Mouse (Mus musculus): Measurements from ENCODE around the gene Psmb9. TPM values are rescaled to one million over a fixed set of nuclear protein-coding genes. Genes with fewer than 3 reads are reported as not detected.

Gene Psmb9
- polyA plus RNA-seq, 1 experiment from 2014 or later = 1.2 TPM

GRCm38 (mm10) chr17:34143033-34143432, 44.5 kb downstream of the Psmb9 start, which contains the start of gene H2-DMb2:
Gene H2-DMb2, plus strand, starts transcription at chr17:34143307.
- WGBS = 35% methylated on average over 7 of the region's 7 CpGs
- H3K27me3 ChIP-seq = peaks cover 39% of the 10 kb centered on the region
- no peak for ATAC-seq (ENCODE audit: low read depth)

GRCm38 (mm10) chr17:34142456-34143010, 45.0 kb downstream of the Psmb9 start:
- peaks cover 20% of the 10 kb centered on the region for H3K4me1 ChIP-seq (replicated peaks)

More at GRCm38 (mm10) chr17:34143033-34143432, 44.5 kb downstream of the Psmb9 start, which contains the start of gene H2-DMb2:
- Histone ChIP-seq H3K36me3 (no peaks in the 10 kb centered on the region), H3K4me1 (replicated peaks) (peaks cover 20% of the 10 kb centered on the region), H3K4me3 (no peak within 1 kb of the TSS), H3K4me2 (no peak within 1 kb of the TSS), H3K27ac (replicated peaks) (no peak within 1 kb of the TSS), H3K9me3 (no peaks in the 10 kb centered on the region), H3K9ac (no peak within 1 kb of the TSS)

GRCm38 (mm10) chr17:34141448-34141847, 46.1 kb downstream of the Psmb9 start:
- Histone ChIP-seq H3K27ac (replicated peaks) (no peak overlapping the region), H3K36me3 (no peaks in the 10 kb centered on the region), H3K27me3 (peaks cover 55% of the 10 kb centered on the region), H3K4me2 (no peak overlapping the region), H3K4me3 (no peak overlapping the region), H3K9ac (no peak overlapping the region), H3K4me1 (replicated peaks) (peaks cover 20% of the 10 kb centered on the region), H3K9me3 (no peaks in the 10 kb centered on the region)
- WGBS = 57% methylated on average over 4 of the region's 4 CpGs
- ATAC-seq (ENCODE audit: low read depth) = no peak

More at GRCm38 (mm10) chr17:34142456-34143010, 45.0 kb downstream of the Psmb9 start:
- WGBS = 79% methylated on average over 7 of the region's 7 CpGs
- no peak overlapping the region for H3K4me2 ChIP-seq
- H3K9me3 ChIP-seq = no peaks in the 10 kb centered on the region
- H3K4me3 ChIP-seq = no peak overlapping the region
- no peak overlapping the region for H3K27ac ChIP-seq (replicated peaks)
- H3K9ac ChIP-seq = no peak overlapping the region
- H3K36me3 ChIP-seq = no peaks in the 10 kb centered on the region
- peaks cover 44% of the 10 kb centered on the region for H3K27me3 ChIP-seq
- no peak for ATAC-seq (ENCODE audit: low read depth)

GRCm38 (mm10) chr17:34140240-34140639, 47.3 kb downstream of the Psmb9 start:
- peaks cover 60% of the 10 kb centered on the region for H3K27me3 ChIP-seq
- no peaks in the 10 kb centered on the region for H3K36me3 ChIP-seq
- no peak overlapping the region for H3K9ac ChIP-seq
- peak overlapping the region; percentile 51; the same call in 1 of the 2 replicates for H3K4me2 ChIP-seq
- H3K27ac ChIP-seq (replicated peaks) = no peak overlapping the region
- H3K4me1 ChIP-seq (replicated peaks) = peaks cover 26% of the 10 kb centered on the region
- no peak overlapping the region for H3K4me3 ChIP-seq
- 19% methylated on average over 5 of the region's 5 CpGs for WGBS
- no peaks in the 10 kb centered on the region for H3K9me3 ChIP-seq
- no peak for ATAC-seq (ENCODE audit: low read depth)

- Histone ChIP-seq H3K27ac (replicated peaks) (no peak overlapping the region), H3K9me3 (no peaks in the 10 kb centered on the region), H3K4me1 (replicated peaks) (peaks cover 26% of the 10 kb centered on the region), H3K27me3 (peaks cover 60% of the 10 kb centered on the region), H3K4me2 (peak overlapping the region; percentile 51), H3K36me3 (no peaks in the 10 kb centered on the region), H3K4me3 (peak overlapping the region; percentile 21), H3K9ac (peak overlapping the region; percentile 18; the same call in 1 of the 2 replicates)
- ATAC-seq (ENCODE audit: low read depth) = no peak
- WGBS = 2% methylated on average over 16 of the region's 16 CpGs
Observed at GRCm38 (mm10) chr17:34139416-34139815, 48.1 kb downstream of the Psmb9 start.

DNA sequence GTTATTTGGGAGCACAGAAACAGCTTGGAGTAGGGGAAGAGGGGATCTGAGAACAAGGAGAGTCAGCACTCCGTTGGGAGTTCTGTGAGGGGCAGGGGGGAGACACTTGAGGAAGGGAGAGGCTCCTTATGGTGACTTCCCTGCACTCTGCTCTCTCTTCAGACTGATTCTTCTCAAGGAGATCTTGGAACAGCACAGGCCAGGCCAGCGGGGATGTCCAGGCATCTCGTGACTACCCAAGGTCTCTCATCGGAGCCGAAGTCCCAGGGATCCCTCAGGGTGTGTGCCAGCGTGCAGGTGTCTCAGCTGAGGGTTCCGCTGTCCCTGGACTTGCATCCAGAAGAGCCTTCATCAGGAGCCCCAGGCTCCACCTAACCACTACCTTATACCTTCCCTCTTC, 48.9 kb downstream of the Psmb9 start:
- Histone ChIP-seq H3K27ac (replicated peaks) (no peak overlapping the region), H3K9me3 (no peaks in the 10 kb centered on the region), H3K4me1 (replicated peaks) (peaks cover 26% of the 10 kb centered on the region), H3K4me3 (no peak overlapping the region), H3K27me3 (peaks cover 60% of the 10 kb centered on the region), H3K36me3 (no peaks in the 10 kb centered on the region), H3K9ac (no peak overlapping the region), H3K4me2 (no peak overlapping the region)
- ATAC-seq (ENCODE audit: low read depth) = no peak
- 81% methylated on average over 7 of the region's 7 CpGs for WGBS

GRCm38 (mm10) chr17:34137601-34138000, 50.0 kb downstream of the Psmb9 start:
- H3K4me2 ChIP-seq = no peak overlapping the region
- peaks cover 20% of the 10 kb centered on the region for H3K4me1 ChIP-seq (replicated peaks)
- no peak overlapping the region for H3K27ac ChIP-seq (replicated peaks)
- no peak overlapping the region for H3K9ac ChIP-seq
- H3K9me3 ChIP-seq = no peaks in the 10 kb centered on the region
- no peak for ATAC-seq (ENCODE audit: low read depth)
- WGBS = 72% methylated on average over 7 of the region's 7 CpGs
- no peak overlapping the region for H3K4me3 ChIP-seq
- H3K27me3 ChIP-seq = peaks cover 60% of the 10 kb centered on the region
- H3K36me3 ChIP-seq = no peaks in the 10 kb centered on the region

- Histone ChIP-seq H3K9ac (0 out of 2 replicates have a peak overlapping the region, but pooled peaks have one; percentile 44), H3K4me2 (peak overlapping the region; percentile 71), H3K4me1 (replicated peaks) (peaks cover 20% of the 10 kb centered on the region), H3K9me3 (no peaks in the 10 kb centered on the region), H3K36me3 (no peaks in the 10 kb centered on the region), H3K27me3 (peaks cover 46% of the 10 kb centered on the region), H3K4me3 (peak overlapping the region; percentile 37), H3K27ac (replicated peaks) (no peak overlapping the region)
- WGBS = 6% methylated on average over 31 of the region's 31 CpGs
- ATAC-seq (ENCODE audit: low read depth) = peak; percentile 97
Observed at GRCm38 (mm10) chr17:34135297-34136224, 52.0 kb downstream of the Psmb9 start.

DNA sequence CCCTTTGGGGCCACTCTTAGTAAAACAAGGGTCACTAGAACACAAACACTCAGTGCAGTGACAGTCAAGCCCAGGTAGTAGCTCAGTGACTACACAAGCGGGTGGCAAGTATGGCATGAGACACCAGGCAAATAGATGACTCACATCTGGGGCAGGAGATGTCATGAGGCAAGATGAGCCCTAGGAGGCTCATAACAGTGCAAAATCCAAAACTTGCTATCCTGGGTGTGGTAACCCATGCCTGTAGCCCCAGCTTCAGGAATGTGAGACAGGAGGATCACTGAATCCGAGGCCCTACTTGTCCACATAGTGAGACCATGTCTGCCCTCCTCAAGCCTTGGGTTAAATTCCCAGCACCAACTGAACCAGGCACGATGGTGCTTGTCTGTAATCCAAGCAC, 53.1 kb downstream of the Psmb9 start:
- no peak for ATAC-seq (ENCODE audit: low read depth)
- H3K4me3 ChIP-seq = no peak overlapping the region
- peaks cover 13% of the 10 kb centered on the region for H3K4me1 ChIP-seq (replicated peaks)
- H3K27me3 ChIP-seq = peaks cover 35% of the 10 kb centered on the region
- WGBS = 88% methylated on average over 3 of the region's 3 CpGs
- H3K36me3 ChIP-seq = no peaks in the 10 kb centered on the region
- no peaks in the 10 kb centered on the region for H3K9me3 ChIP-seq
- H3K9ac ChIP-seq = no peak overlapping the region
- no peak overlapping the region for H3K4me2 ChIP-seq
- no peak overlapping the region for H3K27ac ChIP-seq (replicated peaks)

GRCm38 (mm10) chr17:34133289-34133688, 54.3 kb downstream of the Psmb9 start:
- H3K27ac ChIP-seq (replicated peaks) = no peak overlapping the region
- peaks cover 19% of the 10 kb centered on the region for H3K4me1 ChIP-seq (replicated peaks)
- 85% methylated on average over 11 of the region's 11 CpGs for WGBS
- H3K27me3 ChIP-seq = peaks cover 23% of the 10 kb centered on the region
- no peak for ATAC-seq (ENCODE audit: low read depth)
- H3K9me3 ChIP-seq = no peaks in the 10 kb centered on the region
- H3K9ac ChIP-seq = no peak overlapping the region
- no peaks in the 10 kb centered on the region for H3K36me3 ChIP-seq
- no peak overlapping the region for H3K4me3 ChIP-seq
- H3K4me2 ChIP-seq = no peak overlapping the region

Measured in neural tube, embryonic 13.5 days (tissue).